Mouse (Mus musculus): ENCODE measurements at regions not wholly inside any gene's neighbourhood (a gene's known extent, or its start where the extent isn't known, plus 50 kb on each side); places are given as distances from the start of the nearest gene placed in this dataset.

DNA sequence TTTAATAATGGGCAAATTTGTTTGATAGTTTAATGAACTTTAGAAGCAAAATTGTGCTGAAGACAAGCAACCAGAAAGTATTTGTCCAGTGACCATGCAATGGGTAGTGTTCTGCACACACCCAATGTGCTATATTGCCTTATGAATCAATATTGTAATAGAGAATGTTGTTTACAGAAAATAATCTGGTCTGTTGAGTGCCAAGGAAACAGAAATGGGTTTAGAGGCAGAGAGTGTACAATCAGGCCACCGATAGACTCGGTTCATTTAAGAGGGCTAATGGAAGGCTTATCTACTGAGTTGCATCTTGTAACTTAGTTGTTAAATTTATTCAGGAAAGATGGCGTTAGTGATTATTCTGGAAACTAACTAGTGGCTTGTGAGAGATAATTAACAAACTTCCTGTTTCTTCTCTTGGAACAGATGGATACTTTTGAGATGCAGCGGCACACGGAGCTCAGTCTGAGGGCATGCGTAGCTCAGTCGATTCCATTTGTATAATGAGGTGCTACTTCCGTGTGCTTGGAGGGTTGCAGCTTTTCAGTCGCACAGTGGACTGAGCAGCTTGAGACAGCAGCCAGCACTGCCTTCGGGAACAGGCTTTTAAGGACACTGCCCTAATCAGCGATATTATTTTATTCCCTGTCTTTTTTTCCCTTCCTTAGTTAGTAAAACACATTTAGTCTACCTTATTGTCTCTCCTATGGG is 171.6 kb upstream of the Pkn2 start:
- H3K27me3 ChIP-seq (replicated peaks; ENCODE audit: control insufficient read depth, insufficient read depth, low read length): no peaks in the 10 kb centered on the region
- WGBS: 82% methylated on average over 11 of the region's 11 CpGs
- no peak for TF ChIP-seq CTCF (IDR thresholded peaks at IDR 0.05; ENCODE audit: low read depth)
- H3K9ac ChIP-seq (ENCODE audit: low read depth, low read length): no peak overlapping the region
- no peaks in the 10 kb centered on the region for H3K4me1 ChIP-seq (replicated peaks; ENCODE audit: control insufficient read depth, insufficient read depth, low read length)
- H3K9me3 ChIP-seq (ENCODE audit: control insufficient read depth): no peaks in the 10 kb centered on the region
- no peaks in the 10 kb centered on the region for H3K36me3 ChIP-seq (ENCODE audit: control insufficient read depth, insufficient read depth)
- no peak overlapping the region for H3K27ac ChIP-seq (ENCODE audit: low read depth, low read length)
- no peak overlapping the region for H3K4me2 ChIP-seq (replicated peaks; ENCODE audit: low read depth)
- ATAC-seq: no peak
- H3K4me3 ChIP-seq (ENCODE audit: low read depth, low read length): no peak overlapping the region

GRCm38 (mm10) chr3:143040666-143041065 is 158.9 kb upstream of the Pkn2 start:
- Histone ChIP-seq H3K27ac (ENCODE audit: low read depth, low read length) (no peak overlapping the region), H3K4me3 (ENCODE audit: low read depth, low read length) (no peak overlapping the region), H3K9me3 (ENCODE audit: control insufficient read depth) (no peaks in the 10 kb centered on the region), H3K4me1 (replicated peaks; ENCODE audit: control insufficient read depth, insufficient read depth, low read length) (no peaks in the 10 kb centered on the region), H3K4me2 (replicated peaks; ENCODE audit: low read depth) (no peak overlapping the region), H3K36me3 (ENCODE audit: control insufficient read depth, insufficient read depth) (no peaks in the 10 kb centered on the region), H3K27me3 (replicated peaks; ENCODE audit: control insufficient read depth, insufficient read depth, low read length) (no peaks in the 10 kb centered on the region), H3K9ac (ENCODE audit: low read depth, low read length) (no peak overlapping the region)
- no peak for TF ChIP-seq CTCF (IDR thresholded peaks at IDR 0.05; ENCODE audit: low read depth)
- ATAC-seq: no peak
- WGBS: 90% methylated on average over 3 of the region's 3 CpGs

- Histone ChIP-seq H3K4me1 (replicated peaks; ENCODE audit: control insufficient read depth, insufficient read depth, low read length) (no peaks in the 10 kb centered on the region), H3K4me2 (replicated peaks; ENCODE audit: low read depth) (no peak overlapping the region), H3K9me3 (ENCODE audit: control insufficient read depth) (no peaks in the 10 kb centered on the region), H3K27me3 (replicated peaks; ENCODE audit: control insufficient read depth, insufficient read depth, low read length) (no peaks in the 10 kb centered on the region), H3K4me3 (ENCODE audit: low read depth, low read length) (no peak overlapping the region), H3K27ac (ENCODE audit: low read depth, low read length) (no peak overlapping the region), H3K9ac (ENCODE audit: low read depth, low read length) (no peak overlapping the region), H3K36me3 (ENCODE audit: control insufficient read depth, insufficient read depth) (no peaks in the 10 kb centered on the region)
- 69% methylated on average over 1 of the region's 1 CpGs for WGBS
- no peak for TF ChIP-seq CTCF (IDR thresholded peaks at IDR 0.05; ENCODE audit: low read depth)
- no peak for ATAC-seq
Measured at GRCm38 (mm10) chr3:143036108-143036507, 154.3 kb upstream of the Pkn2 start.

- 63% methylated on average over 9 of the region's 9 CpGs for WGBS
- H3K4me3 ChIP-seq (ENCODE audit: low read depth, low read length): no peak overlapping the region
- no peaks in the 10 kb centered on the region for H3K36me3 ChIP-seq (ENCODE audit: control insufficient read depth, insufficient read depth)
- ATAC-seq: no peak
- 0 out of 2 replicates have a peak overlapping the region, but pooled peaks have one; percentile 17 for H3K4me2 ChIP-seq (replicated peaks; ENCODE audit: low read depth)
- no peak overlapping the region for H3K9ac ChIP-seq (ENCODE audit: low read depth, low read length)
- no peaks in the 10 kb centered on the region for H3K4me1 ChIP-seq (replicated peaks; ENCODE audit: control insufficient read depth, insufficient read depth, low read length)
- H3K27ac ChIP-seq (ENCODE audit: low read depth, low read length): no peak overlapping the region
- no peaks in the 10 kb centered on the region for H3K9me3 ChIP-seq (ENCODE audit: control insufficient read depth)
- no peak for TF ChIP-seq CTCF (IDR thresholded peaks at IDR 0.05; ENCODE audit: low read depth)
- H3K27me3 ChIP-seq (replicated peaks; ENCODE audit: control insufficient read depth, insufficient read depth, low read length): no peaks in the 10 kb centered on the region
Measured at GRCm38 (mm10) chr3:143034588-143034987, 152.8 kb upstream of the Pkn2 start.

DNA sequence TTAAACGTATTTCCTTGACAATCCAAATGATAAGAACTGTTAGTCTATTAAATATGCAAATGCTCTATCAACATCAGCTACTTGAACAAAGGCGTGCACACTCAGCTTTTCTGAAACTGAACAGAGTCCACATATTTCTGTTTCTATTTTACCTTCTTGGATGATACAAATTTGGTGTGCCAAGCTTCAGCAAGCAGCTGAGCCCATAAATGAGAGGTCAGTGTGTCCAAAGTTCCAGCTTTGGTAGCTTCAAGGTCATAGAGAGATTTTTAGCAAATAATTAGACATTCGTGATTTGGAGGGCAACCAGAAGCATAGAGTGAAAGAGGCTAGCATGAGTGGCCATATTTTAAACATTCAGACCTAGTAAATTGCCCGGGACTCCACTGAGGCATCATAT is 140.7 kb upstream of the Pkn2 start:
- 59% methylated on average over 4 of the region's 4 CpGs for WGBS
- Histone ChIP-seq H3K27ac (ENCODE audit: low read depth, low read length) (no peak overlapping the region), H3K9me3 (ENCODE audit: control insufficient read depth) (no peaks in the 10 kb centered on the region), H3K4me2 (replicated peaks; ENCODE audit: low read depth) (no peak overlapping the region), H3K4me1 (replicated peaks; ENCODE audit: control insufficient read depth, insufficient read depth, low read length) (no peaks in the 10 kb centered on the region), H3K9ac (ENCODE audit: low read depth, low read length) (no peak overlapping the region), H3K4me3 (ENCODE audit: low read depth, low read length) (no peak overlapping the region), H3K36me3 (ENCODE audit: control insufficient read depth, insufficient read depth) (no peaks in the 10 kb centered on the region), H3K27me3 (replicated peaks; ENCODE audit: control insufficient read depth, insufficient read depth, low read length) (no peaks in the 10 kb centered on the region)
- TF ChIP-seq CTCF (IDR thresholded peaks at IDR 0.05; ENCODE audit: low read depth): no peak
- no peak for ATAC-seq

DNA sequence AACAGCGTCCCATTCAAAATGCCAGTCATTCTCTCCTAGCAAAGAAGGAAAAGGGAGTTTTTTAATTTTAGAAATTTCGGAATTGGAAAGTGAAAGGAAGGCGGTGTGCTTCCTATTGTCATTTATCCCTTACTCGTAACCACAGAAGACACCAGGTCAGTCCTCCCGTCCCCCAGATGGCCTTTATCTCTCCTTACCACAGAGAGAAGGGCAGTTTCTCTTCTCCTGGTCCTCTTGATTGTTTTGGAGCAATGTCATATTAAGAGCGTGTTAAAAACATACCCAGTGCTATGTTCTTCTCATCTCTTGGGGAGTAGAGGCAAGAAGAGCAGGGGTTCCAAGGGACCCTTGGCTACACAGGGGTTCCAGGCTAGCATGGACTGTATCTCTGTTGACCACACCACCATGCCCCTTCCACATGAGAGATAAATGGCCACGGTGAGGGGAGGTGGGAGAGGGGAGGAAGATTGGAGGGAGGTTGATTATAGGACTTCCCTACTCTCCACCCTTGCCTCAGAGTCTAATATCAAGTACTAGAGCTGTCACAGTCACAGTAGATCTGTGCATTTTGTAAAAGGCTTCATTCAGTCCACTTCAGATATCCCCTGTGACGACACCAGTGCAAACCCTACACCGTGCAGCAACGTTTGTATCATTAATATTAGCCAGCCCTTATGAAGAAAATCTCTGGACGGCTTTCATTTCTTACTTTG is 139.5 kb upstream of the Pkn2 start:
- Histone ChIP-seq H3K27me3 (replicated peaks; ENCODE audit: control insufficient read depth, insufficient read depth, low read length) (no peaks in the 10 kb centered on the region), H3K9ac (ENCODE audit: low read depth, low read length) (no peak overlapping the region), H3K4me1 (replicated peaks; ENCODE audit: control insufficient read depth, insufficient read depth, low read length) (no peaks in the 10 kb centered on the region), H3K4me2 (replicated peaks; ENCODE audit: low read depth) (no peak overlapping the region), H3K36me3 (ENCODE audit: control insufficient read depth, insufficient read depth) (no peaks in the 10 kb centered on the region), H3K27ac (ENCODE audit: low read depth, low read length) (no peak overlapping the region), H3K4me3 (ENCODE audit: low read depth, low read length) (no peak overlapping the region), H3K9me3 (ENCODE audit: control insufficient read depth) (no peaks in the 10 kb centered on the region)
- no peak for ATAC-seq
- TF ChIP-seq CTCF (IDR thresholded peaks at IDR 0.05; ENCODE audit: low read depth): no peak
- 81% methylated on average over 11 of the region's 11 CpGs for WGBS
